Mouse (Mus musculus) MEL-GATA-1-ER (cell line): Measurements from ENCODE around the gene Osbpl10.
"Not testable (repeated sequence)": the region's sequence is repeated elsewhere in the genome, so short reads cannot be mapped to it uniquely, and the experiment has no call there.

Source experiments
- DNase-seq: peaks from one replicate; pipeline ENCODE4 v3.0.0-alpha.2; 2012; ENCODE audit warnings: low read depth; ENCODE audit errors: extremely low read depth

The Osbpl10 gene

DNA sequence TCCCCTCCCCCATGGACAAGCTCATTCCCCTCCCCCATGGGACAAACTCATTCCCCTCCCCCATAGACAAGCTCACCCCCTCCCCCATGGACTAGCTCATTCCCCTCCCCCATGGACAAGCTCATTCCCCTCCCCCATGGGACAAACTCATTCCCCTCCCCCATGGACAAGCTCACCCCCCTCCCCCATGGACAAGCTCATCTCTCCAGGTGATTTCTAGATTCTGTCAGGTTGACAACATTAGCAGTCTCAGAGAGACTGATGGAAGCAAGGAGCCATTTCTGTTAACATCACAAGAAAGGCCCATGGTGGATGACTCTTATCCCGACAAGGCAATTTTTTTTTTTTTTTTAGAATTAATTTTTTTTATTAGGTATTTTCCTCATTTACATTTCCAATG, 52.7 kb downstream of the Osbpl10 start:
- DNase-seq = not testable (repeated sequence)

DNA sequence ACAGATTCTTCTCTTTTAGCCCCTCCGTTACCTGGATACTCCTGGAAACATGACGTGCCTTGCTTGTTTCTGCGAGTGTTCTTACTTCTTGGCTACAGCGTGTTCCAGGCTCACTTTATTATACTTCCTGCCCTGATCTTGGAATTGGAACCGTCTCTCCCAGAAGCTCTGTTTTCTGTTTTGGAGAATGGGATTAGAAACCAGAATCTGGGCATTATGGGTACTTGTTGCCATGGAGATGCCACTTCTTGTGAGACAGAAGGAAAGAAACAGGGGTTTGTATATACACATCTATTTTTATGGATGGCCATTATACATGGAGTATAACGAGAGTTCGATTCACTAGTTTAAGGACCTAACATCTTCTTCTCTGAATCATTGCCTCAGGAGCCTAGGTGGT, 54.4 kb downstream of the Osbpl10 start:
- DNase-seq = no peak

DNA sequence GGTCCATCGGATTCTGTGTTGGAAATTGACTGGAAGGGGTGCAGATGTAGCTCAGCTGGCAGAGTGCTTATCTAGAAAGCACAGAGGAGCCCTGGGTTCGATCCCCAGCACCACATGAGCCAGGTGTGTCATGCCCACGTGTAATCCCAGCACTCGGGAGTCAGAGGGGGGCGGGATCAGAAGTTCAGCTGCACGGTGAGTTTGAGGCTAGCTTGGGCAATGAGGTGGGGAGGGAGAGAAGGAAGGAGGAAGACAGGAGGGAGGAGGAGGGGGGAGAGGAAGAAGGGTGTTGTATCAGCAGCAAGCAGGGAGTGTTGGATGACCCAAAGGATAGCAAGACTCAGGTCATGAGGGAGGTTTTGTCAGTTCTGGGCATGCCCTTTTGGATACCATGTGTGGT, 55.9 kb downstream of the Osbpl10 start:
- no peak for DNase-seq

DNA sequence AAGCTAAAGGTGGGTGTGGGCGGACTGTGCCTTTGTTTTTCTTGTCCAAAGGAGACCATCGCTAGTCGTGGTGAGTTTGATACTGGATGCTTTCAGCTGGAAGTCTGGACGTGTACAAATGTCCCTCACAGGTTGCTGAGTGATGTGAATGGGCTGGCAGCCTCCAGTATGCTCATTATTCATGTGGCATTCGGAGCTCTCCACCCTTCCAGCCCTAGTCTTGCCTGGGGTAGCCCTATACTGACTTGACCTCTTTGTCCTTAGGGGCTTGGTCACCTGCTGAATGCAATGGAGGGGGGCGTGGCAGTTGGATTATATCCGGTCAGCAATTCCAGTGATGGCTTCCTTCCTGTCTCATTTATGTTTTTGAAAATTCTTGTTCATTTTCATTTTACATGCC, 56.4 kb downstream of the Osbpl10 start:
- DNase-seq = no peak

DNA sequence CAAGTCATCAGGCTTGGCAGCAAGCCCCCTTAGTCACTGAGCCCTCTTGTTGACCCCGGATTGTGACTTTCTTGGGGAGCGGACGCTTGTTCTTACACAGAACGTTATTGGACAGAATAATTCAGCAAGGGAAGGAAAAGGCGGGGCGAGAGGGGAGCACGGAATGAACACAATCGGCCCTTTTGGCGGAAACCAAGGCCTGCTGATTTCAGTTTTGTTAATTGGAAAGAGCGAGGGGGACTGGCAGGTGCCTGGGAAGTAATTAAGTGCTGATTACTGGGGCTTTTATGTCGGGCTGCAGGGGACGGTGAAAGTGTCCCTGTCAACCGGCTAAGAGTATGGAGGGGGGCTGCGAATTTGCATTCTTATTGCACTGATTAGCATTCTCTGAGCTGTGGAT, 59.8 kb downstream of the Osbpl10 start:
- DNase-seq = no peak

DNA sequence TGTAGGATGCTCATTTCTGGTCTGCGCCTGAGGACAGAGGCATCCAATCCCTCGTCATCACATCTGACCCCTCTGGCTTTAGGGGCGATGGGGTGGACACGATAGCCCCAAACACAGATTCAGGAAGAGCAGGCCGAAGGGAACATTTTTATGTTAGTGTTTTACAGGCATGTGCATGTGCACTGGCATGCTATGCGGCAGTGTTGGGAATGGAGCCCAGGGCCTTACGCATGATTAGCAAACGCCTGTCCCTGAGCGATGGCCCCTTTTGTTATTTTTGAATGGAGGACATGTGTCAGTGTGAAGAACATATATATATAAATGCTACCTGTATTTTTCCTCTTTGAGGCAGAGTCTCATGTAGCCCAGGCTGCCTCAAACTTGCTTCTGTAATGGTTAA, 60.3 kb downstream of the Osbpl10 start:
- no peak for DNase-seq

GRCm38 (mm10) chr9:115039245-115039644, 60.9 kb downstream of the Osbpl10 start:
- no peak for DNase-seq

GRCm38 (mm10) chr9:115042571-115042970, 64.2 kb downstream of the Osbpl10 start:
- no peak for DNase-seq

GRCm38 (mm10) chr9:115042971-115043706, 64.8 kb downstream of the Osbpl10 start:
- DNase-seq = no peak

DNA sequence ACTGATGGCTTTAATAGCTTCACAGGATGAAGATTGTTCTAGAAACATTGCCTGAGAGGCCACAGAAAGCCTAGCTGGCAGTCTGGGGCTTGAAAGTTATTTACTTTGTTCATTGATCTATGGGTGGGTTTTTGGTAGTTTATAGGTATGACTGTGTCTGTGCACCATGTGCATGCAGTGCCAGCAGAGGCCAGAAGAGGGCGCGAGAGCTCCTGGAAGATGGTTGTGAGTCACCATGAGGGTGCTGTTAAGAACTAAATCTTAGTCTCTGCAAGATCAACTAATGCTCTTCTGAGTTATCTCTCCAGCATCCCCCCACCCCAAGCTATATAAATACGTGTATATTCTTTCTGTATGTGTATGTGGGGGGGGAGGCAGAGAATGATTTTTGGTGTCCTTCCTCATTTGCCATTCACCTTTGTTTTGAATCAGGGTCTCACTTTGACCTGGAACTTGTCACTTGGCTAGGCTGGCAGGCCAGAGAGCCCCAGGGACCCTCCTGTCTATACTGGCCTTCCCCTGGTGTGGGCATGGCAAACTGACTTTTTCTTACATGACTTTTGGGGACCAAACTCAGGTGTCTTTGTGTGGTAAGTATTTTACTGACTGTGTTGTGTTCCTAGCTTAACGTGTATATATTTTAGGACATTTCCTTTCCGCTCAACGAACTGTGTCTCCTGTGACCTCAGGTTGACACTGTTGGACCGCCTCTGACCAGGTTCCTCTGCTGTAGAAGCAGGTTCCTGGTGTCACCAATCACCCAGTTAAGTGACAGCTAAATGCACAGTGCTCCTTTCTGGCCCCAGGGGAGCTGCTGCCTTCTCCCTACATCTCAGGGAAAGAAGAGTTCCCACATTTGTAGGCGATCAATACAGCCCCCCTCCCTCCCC, 65.8 kb downstream of the Osbpl10 start:
- no peak for DNase-seq

- no peak for DNase-seq
These were observed 66.9 kb downstream of the Osbpl10 start for GRCm38 (mm10) chr9:115045087-115045800.

DNA sequence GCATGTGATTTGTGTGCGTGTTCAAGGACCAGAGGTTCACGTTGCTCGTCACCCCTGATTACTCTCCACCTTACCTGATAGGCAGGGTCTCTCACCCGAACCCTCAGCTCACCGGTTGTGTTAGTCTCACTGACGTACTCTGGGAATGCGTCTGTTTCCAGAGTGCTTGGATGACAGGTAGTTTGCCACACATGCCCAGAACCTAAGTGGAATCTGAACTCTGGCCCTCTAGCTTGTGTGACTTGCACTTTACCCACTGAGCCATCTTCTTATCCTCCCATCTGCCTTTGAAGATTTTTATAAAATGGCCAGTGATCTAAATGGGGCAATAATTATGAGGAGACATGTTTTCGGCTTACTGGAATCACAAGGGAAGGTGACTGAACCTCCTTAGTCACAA, 68.3 kb downstream of the Osbpl10 start:
- DNase-seq = no peak

- DNase-seq = no peak
These were observed 70.0 kb downstream of the Osbpl10 start for GRCm38 (mm10) chr9:115048340-115048739.

GRCm38 (mm10) chr9:115048861-115049260, 70.5 kb downstream of the Osbpl10 start:
- no peak for DNase-seq

- no peak for DNase-seq
These were observed 71.8 kb downstream of the Osbpl10 start for GRCm38 (mm10) chr9:115049981-115050720.

- DNase-seq = no peak
These were observed 73.6 kb downstream of the Osbpl10 start for GRCm38 (mm10) chr9:115051976-115052375.

GRCm38 (mm10) chr9:115053779-115054178, 75.4 kb downstream of the Osbpl10 start:
- no peak for DNase-seq

DNA sequence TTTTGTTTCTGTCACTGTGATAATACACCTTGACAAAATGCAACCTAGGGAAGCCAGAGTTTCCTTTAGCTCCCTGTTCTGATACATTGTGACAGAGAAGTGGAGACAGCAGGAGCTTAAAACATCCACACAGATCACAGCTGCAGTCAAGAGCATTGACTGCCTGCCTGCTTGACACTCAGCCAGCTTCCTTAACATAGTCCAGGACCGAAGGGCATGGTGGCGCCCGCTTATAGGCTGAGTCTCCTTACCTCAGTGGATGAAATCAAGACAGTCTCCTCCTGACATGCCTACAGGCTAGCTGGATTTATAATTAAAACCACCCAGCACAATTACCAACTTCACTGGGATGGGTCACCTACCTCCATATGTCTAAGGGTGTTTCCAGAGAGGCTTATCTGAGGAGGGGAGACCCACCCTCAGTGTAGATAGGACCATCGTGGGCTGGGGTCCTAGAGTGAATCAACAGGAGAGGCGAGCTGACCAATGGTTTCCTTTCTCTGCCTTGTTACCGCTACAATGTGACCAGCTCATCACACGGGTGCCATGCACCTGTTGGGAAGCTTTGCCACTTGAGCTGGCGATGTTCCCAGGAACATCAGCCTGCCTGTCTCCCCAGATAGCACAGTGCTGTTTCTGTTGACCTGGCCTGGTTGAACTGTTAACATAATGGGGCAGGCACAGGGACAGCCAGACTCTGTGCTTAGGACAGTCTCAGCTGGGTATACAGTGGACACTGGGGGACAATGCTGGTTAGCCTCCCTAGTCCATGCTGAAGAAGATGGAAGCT, 76.9 kb downstream of the Osbpl10 start:
- no peak for DNase-seq

- DNase-seq = no peak
These were observed 80.4 kb downstream of the Osbpl10 start for GRCm38 (mm10) chr9:115058806-115059205.

- DNase-seq = no peak
These were observed 86.5 kb downstream of the Osbpl10 start for GRCm38 (mm10) chr9:115064834-115065233.
